Mouse (Mus musculus) adrenal gland, postnatal 10 days (tissue): Measurements from ENCODE around the gene Olfr180. TPM values are rescaled to one million over a fixed set of nuclear protein-coding genes. Genes with fewer than 3 reads are reported as not detected.

ENCODE experiments used
- DNase-seq: peaks from one replicate; pipeline ENCODE4 v3.0.0; 2021; ENCODE audit warnings: mixed read lengths
- long read RNA-seq, 2 experiments: library from polyadenylated mRNA; stranded (forward); transcript quantifications; one replicate each; pipeline ENCODE4 v2.0.0; 2021
- total RNA-seq, 2 experiments: library from RNA; stranded (reverse); gene quantifications; 2 replicates each; pipeline ENCODE4 v1.2.3; 2021

Olfr180 gene
- not detected for total RNA-seq
- long read RNA-seq, experiment 1: 0 reads
- long read RNA-seq, experiment 2: 0 reads

DNA sequence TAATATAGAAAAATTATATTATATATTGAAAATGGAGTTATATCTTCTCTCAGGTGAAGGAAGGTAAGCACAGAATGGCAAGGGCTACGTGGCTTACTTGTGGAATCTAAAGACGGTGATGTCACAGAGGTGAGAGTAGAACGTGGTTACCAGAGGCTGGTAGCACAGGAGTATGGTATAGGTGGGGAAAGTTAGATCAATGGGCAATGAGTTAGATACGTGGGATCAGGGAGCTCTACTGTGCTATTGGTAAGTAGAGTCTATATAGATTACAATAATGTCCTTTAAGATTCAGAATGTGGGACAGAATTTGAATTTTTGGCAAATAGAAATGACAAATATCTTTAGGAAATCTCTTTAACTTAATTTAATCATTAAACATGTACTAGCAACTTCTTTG, at the start of gene Olfr180:
TSS of gene Olfr180 (minus strand) at position 101 of the 400 bp plus-strand sequence.
- no peak for DNase-seq

- no peak for DNase-seq
Observed at GRCm38 (mm10) chr16:58928655-58929054, 537 bp downstream of the Olfr180 start, which contains the start of gene Olfr181. Gene Olfr181, minus strand, starts transcription at chr16:58928755.

- DNase-seq: no peak
Observed at GRCm38 (mm10) chr16:58891963-58892362, 37.2 kb downstream of the Olfr180 start, which contains the start of gene Olfr178. Gene Olfr178, minus strand, starts transcription at chr16:58892063.

DNA sequence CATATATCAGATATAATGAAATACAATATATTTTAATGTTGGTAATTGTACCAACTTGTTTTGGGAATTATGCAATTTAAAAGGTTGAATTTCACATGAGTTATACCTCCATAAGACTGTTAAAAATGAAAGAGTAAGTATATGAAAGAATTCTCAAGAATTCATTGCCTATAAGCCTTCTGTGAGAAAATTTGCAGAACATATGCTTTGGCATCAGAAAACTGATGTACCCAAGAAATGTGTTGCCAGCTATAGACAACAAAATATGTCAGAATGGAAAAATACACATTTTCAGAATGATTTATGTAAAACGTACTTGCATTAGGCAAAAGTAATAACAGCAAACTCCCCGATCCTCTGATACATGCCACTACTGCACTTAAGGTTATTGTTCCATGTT, 44.8 kb downstream of the Olfr180 start:
- no peak for DNase-seq

DNA sequence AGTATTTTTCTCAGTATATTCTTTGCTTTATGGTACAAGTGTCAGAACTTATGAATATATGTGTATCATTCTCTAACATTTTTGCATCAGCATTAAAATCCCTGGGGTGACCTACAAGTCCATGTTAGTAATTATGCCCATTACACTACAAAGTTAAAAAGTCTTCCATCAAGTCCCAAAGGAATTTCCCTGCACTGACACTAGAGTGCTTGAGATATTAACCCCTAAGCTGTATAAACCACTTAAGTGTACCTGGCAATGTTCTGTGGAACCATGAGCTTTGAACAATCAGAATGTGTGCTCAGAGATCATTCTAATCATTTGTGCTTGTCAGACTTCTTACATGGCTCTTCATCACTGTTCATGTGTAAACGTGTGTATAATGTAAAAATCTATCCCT, 54.5 kb downstream of the Olfr180 start, which contains the start of gene Olfr177:
TSS of gene Olfr177 (minus strand) at position 101 of the 400 bp plus-strand sequence.
- DNase-seq: no peak

Other genes starting within 250 kb of the Olfr180 start
- gene Gpr15, start 210.3 kb downstream of the Olfr180 start, total RNA-seq: not detected
- 10 to 100 TPM; 65.5 to 80.0 TPM for gene Cldnd1, start 201.5 kb downstream of the Olfr180 start, total RNA-seq
- gene Olfr172, start 166.2 kb downstream of the Olfr180 start, total RNA-seq: not detected
- not detected for gene Olfr173, start 129.1 kb downstream of the Olfr180 start, total RNA-seq
- gene Olfr175-ps1, start 102.6 kb downstream of the Olfr180 start, total RNA-seq: not detected
- gene Olfr177, start 54.6 kb downstream of the Olfr180 start, total RNA-seq: not detected
- not detected for gene Olfr178, start 37.3 kb downstream of the Olfr180 start, total RNA-seq
- not detected for gene Olfr181, start 637 bp downstream of the Olfr180 start, total RNA-seq
- not detected for gene Olfr183, start 66.0 kb upstream of the Olfr180 start, total RNA-seq
- not detected for gene Olfr186, start 100.9 kb upstream of the Olfr180 start, total RNA-seq
- gene Olfr187, start 110.4 kb upstream of the Olfr180 start, total RNA-seq: not detected
- not detected for gene Olfr190, start 148.6 kb upstream of the Olfr180 start, total RNA-seq
- gene Olfr191, start 160.4 kb upstream of the Olfr180 start, total RNA-seq: not detected
- gene Olfr193, start 182.5 kb upstream of the Olfr180 start, total RNA-seq: not detected
- gene Olfr194, start 191.7 kb upstream of the Olfr180 start, total RNA-seq: not detected
- gene Olfr195, start 217.7 kb upstream of the Olfr180 start, total RNA-seq: not detected
- not detected for gene Olfr196, start 241.1 kb upstream of the Olfr180 start, total RNA-seq